Mouse (Mus musculus): ENCODE measurements at regions not wholly inside any gene's neighbourhood (a gene's known extent, or its start where the extent isn't known, plus 50 kb on each side); places are given as distances from the start of the nearest gene placed in this dataset.

DNA sequence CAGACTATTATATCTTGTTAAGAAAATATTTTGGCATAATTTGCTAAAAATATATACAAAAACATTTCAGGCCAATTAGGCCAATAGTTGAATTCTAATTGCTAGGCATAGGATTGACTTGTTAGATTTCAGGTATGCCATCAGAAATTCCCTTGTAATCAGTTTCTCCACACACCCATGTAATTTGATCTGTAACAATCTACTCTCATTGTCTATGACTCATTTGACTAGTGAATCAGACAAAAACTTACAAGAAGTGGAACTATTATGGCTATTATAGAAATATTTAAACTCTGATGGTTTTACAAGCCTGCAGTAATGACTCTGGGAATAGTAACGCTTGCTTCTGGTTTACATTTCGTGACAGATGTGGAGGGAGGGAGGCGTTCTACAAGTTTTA is 338.9 kb upstream of the Ptbp2 start:
- DNase-seq (ENCODE audit: low spot score in 2 of 2) = no peak

GRCm38 (mm10) chr3:120083171-120083932 is 299.1 kb upstream of the Ptbp2 start:
- DNase-seq (ENCODE audit: low spot score in 2 of 2) = no peak

DNA sequence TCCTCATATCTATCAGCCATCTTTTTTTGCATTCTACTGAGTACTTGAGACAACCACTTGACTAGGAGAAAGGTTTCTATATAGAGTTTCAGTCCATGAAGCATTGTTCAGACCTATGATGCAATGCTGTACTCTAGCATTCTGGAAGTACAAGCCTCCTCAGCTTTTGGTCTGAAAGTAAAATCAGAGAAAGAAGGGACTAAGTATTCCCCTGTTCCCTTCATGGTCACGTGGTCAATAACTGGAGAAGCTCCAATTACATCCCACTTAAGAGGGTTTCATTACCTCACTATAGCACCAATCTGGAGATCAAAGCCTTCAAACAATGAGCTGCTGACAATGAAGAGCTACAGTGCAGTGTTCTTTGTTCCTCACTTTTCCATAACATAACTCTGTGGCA is 289.3 kb upstream of the Ptbp2 start:
- DNase-seq (ENCODE audit: low spot score in 2 of 2) = no peak

DNA sequence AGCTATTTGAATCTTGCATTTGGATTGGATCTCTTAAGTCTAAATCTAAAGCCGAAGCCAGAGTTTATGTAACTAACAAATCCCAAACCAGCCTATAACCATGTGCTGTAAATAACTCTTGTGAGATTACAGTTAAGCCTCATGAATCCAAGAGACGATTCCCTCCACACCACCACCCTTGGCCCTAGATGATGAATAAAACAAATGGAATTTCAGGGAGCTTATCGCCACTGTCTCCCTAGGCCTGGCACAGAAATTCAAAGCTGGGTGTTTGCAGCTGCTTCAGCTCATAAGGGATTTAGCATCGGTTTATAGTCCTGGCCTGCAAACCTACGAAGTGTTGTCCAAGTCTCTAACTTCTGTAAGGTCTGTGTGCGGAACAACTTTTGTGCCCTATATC is 281.4 kb upstream of the Ptbp2 start:
- DNase-seq (ENCODE audit: low spot score in 2 of 2) = no peak

- DNase-seq (ENCODE audit: low spot score in 2 of 2) = no peak
Observed at GRCm38 (mm10) chr3:120064854-120065480, 280.7 kb upstream of the Ptbp2 start.

- no peak for DNase-seq (ENCODE audit: low spot score in 2 of 2)
Observed at GRCm38 (mm10) chr3:120062264-120062663, 278.0 kb upstream of the Ptbp2 start.

DNA sequence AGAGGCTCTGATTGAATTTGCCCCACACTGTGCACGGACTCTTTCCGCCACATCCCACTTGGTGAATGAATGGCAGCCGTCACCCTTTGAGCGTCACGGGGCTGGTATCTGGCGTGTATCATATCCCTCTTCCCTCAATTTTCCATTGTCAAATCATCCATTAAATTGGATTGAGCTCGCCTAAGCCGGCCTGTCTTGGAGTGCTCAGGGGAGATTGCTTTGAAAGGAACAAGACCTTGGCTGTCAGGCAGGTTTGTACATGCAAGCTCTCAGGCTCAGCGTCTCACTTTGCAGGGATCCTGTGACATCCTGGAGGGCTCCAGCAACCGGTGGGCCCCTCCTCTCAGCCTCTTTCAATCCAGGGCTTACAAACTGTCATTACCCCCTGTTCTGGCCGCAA is 275.7 kb upstream of the Ptbp2 start:
- DNase-seq (ENCODE audit: low spot score in 2 of 2) = no peak

DNA sequence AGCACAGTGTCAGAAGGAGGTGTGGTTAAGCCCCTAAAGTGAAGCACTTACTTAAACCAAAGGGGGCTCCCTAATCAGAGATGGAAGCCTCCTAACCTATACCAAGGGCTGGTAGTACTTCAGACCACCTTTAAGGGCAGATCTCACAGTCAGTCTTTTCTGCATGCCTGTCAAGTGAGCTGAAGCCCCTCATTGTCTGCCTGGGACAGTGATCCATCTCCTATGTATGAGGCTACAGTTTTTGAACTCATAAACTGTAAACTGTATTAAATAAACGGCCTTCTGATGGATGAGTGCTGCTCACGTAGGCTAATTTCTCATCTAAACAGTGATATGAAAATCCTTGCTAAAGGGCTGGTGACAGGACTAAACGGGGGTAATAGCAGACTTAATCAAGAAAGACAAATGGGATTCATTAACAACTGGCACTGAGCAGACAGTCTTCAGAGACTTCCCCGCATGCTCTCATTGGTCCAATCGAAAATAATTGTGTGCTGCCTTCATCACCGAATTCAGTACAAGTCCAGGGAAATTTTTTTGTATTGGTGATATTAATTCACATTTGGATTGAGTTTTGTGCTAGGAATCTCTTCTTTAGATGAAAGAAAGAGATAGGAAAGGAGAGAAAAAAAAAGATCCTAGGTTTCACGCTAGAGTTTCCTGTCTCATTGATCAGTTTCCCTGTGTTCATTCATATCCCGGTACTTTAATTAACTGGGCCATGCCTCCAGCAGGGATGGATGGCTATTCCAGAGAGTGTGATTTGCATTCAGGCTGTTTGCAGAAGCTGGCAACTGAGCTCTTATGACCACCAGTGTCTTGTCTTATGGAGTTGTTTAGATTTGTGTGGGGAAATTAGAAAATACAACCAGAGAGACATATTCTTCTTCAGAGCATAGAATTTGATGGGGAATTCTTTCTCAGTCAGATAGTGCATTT is 271.2 kb upstream of the Ptbp2 start:
- no peak for DNase-seq (ENCODE audit: low spot score in 2 of 2)

DNA sequence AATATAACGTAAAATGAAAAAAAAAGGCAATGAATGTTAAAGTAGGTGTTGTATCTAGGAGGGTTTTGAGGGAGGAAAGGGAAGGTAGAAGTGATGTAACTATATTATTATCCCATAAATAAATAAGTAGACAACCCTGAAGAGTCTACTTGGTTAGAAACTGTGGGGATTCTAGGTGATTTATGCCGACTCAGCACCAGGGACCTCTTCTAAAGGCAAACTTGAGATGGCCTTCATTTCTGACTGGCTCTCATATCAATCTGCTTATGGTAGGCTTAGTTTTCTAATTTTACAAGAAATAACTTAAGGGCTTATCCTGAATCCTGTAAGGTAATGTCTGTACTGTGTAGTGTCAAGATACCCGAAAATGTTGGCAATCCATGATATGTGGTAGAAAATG is 263.0 kb upstream of the Ptbp2 start:
- no peak for DNase-seq (ENCODE audit: low spot score in 2 of 2)

DNA sequence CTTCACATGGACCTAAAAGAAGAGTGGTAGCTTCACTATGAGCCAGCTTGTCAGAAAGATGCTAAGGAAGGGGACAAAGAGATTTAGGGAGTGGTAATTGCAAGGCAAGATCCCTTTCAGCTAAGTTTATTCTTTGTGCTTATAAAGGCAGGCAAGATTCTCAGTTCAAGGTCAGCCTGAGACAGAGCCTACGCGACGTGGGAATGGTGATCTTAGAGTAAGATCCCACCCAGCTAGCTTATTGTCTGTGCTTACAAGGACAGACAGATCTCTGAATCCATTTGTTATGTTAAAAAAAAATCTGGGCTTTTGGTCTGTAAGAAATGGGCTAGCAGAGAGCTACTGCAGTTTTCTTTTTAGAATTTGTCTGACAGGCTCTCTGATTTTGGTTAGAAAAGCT is 253.3 kb upstream of the Ptbp2 start:
- DNase-seq (ENCODE audit: low spot score in 2 of 2) = no peak

DNA sequence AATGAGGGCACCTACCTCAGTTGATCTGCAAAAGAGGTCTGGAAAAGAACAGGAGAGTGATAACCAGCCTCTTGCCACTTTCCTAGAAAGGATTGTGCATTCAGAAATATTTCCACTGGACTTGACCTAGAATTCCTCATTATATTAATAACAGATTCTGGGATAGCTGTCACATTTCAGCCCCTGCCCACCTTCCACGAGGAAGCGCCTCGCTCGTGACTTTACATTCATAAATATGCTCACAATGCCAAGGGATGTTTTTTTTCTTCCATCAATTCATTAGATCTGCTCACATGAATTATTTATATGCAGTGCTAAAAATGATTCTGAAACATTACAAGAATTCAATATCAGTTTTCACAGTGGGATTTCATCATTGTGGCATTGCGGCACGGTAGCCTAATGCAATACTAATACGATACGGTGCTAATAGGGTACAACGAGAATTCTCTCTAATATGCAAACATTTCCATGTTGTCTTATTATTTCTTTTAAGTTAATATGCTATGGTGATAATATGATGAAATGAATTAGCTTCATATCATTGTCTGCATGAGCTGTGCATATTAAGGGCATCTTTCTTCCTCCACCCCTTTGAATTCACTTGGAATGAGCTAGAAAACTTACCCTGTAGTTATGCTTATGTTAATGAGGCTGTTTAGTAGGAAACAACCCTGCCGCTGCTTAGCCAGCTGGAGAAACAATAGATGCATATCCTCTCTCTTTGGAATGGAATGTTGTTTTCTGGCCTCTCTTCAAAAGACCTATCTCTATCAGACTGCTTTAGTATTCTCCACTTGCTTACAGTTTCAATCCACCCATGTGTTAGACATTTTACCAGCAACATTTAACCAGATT is 235.8 kb upstream of the Ptbp2 start:
- DNase-seq (ENCODE audit: low spot score in 2 of 2) = no peak

- DNase-seq (ENCODE audit: low spot score in 2 of 2) = no peak
Observed at GRCm38 (mm10) chr3:120015376-120015775, 231.1 kb upstream of the Ptbp2 start.

DNA sequence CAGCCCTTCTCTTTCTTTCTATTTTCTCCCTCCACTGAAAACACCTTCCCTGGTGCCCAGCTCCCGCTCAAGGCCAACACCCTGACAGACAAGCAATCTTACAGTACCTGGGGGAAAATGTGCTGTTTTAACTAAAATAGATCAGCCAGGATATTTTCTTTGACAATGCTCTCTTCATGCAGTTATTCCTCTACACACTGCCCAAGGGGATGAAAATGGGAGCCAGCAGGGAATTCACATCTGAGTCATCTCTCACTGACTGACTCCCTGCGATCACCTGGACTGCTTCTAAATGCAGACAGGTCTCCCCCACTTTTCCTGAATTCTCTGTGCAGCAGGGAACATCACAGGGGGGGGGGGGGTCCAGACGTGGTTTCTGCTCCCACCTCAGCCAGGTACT is 227.6 kb upstream of the Ptbp2 start:
- DNase-seq (ENCODE audit: low spot score in 2 of 2) = no peak

DNA sequence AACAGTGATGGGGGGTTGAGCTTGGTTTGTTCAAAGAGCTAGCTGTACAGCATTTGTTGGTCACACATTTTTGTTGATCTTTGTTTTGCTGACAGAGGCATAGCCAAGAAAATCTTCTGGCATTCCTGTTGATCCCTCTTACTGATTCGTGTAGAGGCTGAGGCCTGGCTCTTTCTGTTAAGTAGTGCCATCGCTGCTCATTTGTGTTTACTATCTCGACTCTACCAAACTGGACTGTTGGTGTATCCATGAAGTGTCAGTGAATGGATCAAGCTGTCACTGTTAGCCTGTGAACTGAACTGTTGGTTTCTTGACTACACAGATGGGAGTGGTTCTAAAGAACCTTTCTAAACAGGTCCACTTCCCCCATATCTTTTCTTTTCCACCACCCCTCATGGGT is 223.8 kb upstream of the Ptbp2 start:
- no peak for DNase-seq (ENCODE audit: low spot score in 2 of 2)

DNA sequence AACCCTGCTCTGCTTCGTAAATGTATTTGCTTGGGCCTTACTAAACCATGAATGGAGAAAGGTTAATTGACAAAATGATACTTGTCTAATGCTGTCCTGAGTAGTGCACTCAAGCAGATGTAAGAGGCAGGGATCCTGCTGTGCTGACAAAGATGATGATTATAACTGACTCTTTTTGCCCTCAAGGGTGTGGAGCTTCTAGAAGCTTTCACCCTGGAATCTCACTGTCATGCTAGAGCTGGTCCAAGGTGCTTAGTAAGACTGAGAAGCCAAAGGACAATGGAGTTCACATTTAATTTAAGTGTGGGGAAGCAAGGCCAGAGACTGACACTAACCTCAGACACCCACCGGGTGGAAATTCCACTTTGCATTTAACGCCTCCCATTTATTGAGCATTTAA is 220.3 kb upstream of the Ptbp2 start:
- DNase-seq (ENCODE audit: low spot score in 2 of 2) = no peak

- no peak for DNase-seq (ENCODE audit: low spot score in 2 of 2)
Observed at GRCm38 (mm10) chr3:120000281-120000680, 216.0 kb upstream of the Ptbp2 start.

DNA sequence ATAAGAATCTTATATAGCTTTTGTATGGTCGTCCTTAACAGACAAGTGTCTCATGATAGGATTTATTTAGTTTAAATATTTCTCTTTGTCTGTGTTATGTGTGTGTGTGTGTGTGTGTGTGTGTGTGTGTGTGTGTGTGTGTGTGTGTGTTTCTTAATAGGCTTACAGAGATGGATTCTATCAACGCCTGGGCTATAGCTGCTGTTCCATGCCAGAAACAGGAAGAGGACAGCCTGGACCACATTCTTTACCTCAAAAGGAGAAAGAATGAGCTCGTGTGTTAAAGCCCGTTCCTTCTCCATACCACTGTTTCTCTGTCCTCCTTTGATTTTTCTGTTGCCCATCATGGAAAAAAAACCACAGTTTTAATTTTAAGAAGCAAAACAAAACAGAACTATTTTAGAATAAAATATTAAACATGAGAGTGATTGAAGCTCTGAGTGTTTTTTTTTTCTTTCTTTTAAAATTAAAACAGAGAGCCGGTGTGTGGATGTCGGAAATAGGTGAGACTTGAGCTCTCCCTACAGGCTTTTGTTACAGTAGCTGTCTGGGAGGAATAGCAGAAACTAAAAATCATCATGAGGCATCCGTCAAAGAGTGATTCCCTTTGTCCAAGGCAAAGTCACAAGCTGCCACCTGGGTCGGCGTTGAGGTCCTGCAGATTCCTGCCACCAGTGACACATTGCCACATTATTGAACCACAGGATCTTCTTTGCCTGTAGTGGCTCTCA is 212.2 kb upstream of the Ptbp2 start:
- DNase-seq (ENCODE audit: low spot score in 2 of 2) = no peak

GRCm38 (mm10) chr3:119995781-119996180 is 211.5 kb upstream of the Ptbp2 start:
- DNase-seq (ENCODE audit: low spot score in 2 of 2) = peak in 1 of 2 experiments; percentile 20

- DNase-seq (ENCODE audit: low spot score in 2 of 2) = no peak
Observed at GRCm38 (mm10) chr3:119987245-119987852, 203.1 kb upstream of the Ptbp2 start.

DNA sequence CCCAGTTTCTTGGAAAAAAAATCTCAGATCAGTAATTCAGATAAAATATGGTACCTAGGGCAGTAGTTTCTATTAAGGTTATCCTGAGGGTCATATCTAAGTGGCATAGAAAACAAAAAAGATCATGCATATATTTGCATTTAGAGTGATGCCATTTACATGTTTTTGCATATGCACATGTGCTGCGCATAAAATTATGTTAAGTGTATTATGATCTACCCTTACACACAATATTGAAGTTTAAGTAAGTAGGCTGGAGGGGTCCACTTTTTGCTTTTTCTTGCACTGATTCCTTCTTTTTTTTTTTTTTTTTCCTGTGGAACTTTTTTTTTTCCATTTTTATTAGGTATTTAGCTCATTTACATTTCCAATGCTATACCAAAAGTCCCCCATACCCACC is 193.1 kb upstream of the Ptbp2 start:
- DNase-seq (ENCODE audit: low spot score in 2 of 2) = no peak
